Mouse (Mus musculus) urinary bladder, postnatal 14 days (tissue): Measurements from ENCODE around the gene Zranb2.

Source experiments
- DNase-seq: peaks from one replicate; pipeline ENCODE4 v3.0.0; 2021; ENCODE audit warnings: low spot score

Gene Zranb2

GRCm38 (mm10) chr3:157578469-157579170, 44.7 kb downstream of the Zranb2 start:
- no peak for DNase-seq

DNA sequence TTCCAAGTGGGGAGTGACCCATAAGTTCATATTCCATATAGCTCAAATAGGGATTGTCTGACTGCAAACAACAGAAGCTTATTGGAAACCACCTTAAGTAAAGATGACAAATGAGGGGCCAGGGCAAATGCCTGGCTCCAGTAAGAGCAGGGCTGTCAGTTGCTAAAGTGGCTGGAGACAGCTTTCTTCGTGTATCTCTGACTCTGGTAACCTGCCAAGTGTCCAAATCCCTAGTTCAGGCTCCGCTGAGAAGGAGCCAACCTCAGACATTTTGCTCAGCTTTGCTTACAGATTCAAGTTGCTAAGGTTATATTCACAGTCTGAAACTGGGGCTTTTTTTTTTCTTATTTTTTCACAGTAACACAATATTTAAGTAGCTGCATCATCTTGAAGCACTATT, 45.4 kb downstream of the Zranb2 start:
- no peak for DNase-seq

DNA sequence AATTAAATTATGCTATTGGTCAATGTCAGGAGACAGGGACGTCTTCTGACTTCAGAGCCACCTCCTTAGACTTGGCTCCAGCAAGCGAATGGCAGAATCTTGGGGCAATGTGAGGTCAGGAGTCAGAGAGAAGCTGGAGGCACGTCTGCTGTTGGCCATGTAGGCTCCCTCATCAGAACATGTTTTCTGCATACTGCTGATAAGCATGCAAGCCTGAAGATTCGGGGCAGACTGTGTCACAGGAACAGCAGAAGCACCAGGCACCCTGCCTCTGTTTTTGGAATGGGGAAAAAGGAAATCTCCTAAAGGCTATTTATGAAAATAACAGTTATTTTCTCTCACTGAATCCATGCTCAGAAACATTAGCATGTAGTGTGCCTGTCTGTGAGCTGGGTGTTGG, 46.3 kb downstream of the Zranb2 start:
- no peak for DNase-seq

DNA sequence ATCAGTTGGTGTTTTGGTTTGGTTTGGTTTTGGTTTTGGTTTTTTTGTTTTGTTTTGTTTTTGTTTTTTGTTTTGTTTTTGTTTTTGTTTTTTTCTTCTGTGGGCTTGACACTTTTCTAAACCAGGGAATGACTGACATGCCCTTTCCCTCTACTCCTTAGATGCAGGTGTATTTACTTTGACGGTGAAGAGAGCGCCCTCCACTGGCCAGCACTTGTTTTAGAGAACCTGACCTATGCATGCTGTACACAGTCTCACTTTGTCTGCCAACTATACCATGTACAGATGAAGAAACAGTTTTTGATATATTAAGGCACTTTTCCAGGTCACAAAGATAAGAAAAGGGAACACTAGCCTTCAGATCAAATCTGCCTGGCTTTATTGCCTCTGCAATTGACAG, 47.8 kb downstream of the Zranb2 start:
- no peak for DNase-seq

GRCm38 (mm10) chr3:157582626-157583405, 48.9 kb downstream of the Zranb2 start:
- no peak for DNase-seq

- no peak for DNase-seq
These were observed 63.9 kb downstream of the Zranb2 start for GRCm38 (mm10) chr3:157597837-157598379.
